Mouse (Mus musculus): Measurements from ENCODE around the gene Mrpl23.

Mrpl23 gene

GRCm38 (mm10) chr7:142575971-142576370 lies 43.5 kb downstream of the Mrpl23 start:
- no peak for DNase-seq

- no peak for DNase-seq
Measured at GRCm38 (mm10) chr7:142576472-142577326, 44.2 kb downstream of the Mrpl23 start.

GRCm38 (mm10) chr7:142577806-142578423 lies 45.4 kb downstream of the Mrpl23 start:
- DNase-seq: no peak

- no peak for DNase-seq
Measured at GRCm38 (mm10) chr7:142579069-142579468, 46.6 kb downstream of the Mrpl23 start.

GRCm38 (mm10) chr7:142580121-142580879 lies 47.8 kb downstream of the Mrpl23 start:
- DNase-seq: peak; percentile 44

GRCm38 (mm10) chr7:142581186-142581585 lies 48.7 kb downstream of the Mrpl23 start:
- no peak for DNase-seq

GRCm38 (mm10) chr7:142581656-142582228 lies 49.3 kb downstream of the Mrpl23 start:
- DNase-seq: peak; percentile 29

- DNase-seq: peak; percentile 12
Measured at GRCm38 (mm10) chr7:142584882-142585281, 52.4 kb downstream of the Mrpl23 start.

GRCm38 (mm10) chr7:142585890-142586289 lies 53.4 kb downstream of the Mrpl23 start:
- DNase-seq: peak; percentile 16

GRCm38 (mm10) chr7:142588282-142588941 lies 55.9 kb downstream of the Mrpl23 start:
- DNase-seq: peak; percentile 23

All from right cerebral cortex, postnatal 25 days (tissue).